Mouse (Mus musculus) intestine, postnatal 0 days (tissue): Measurements from ENCODE around the gene Hist2h2ab. TPM values are rescaled to one million over a fixed set of nuclear protein-coding genes. Genes with fewer than 3 reads are reported as not detected.
A peak's percentile ranks its signal among the peaks of the same experiment; 100 is the strongest.

Experiments used
- ATAC-seq: fragments of 200-750 bp; cut with Nextera tagmentation; 2 replicates; pipeline ENCODE4 v1.8.0; 2017; ENCODE audit warnings: mild to moderate bottlenecking, moderate TSS enrichment, moderate library complexity
- H3K27ac ChIP-seq: fragments of 300-500 bp; sonication (generic); 2 replicates; pipeline ENCODE4 v1.5.1; 2014; ENCODE audit warnings: mild to moderate bottlenecking, low read depth, low read length, moderate library complexity
- H3K27me3 ChIP-seq: fragments of 300-500 bp; sonication (generic); replicated peaks from 2 replicates; pipeline ENCODE4 v1.6.1; 2014; ENCODE audit warnings: low read length, mixed read lengths; ENCODE audit not compliant: control insufficient read depth, insufficient read depth
- H3K36me3 ChIP-seq: fragments of 300-500 bp; sonication (generic); 2 replicates; pipeline ENCODE4 v1.6.1; 2014; ENCODE audit warnings: mild to moderate bottlenecking, moderate library complexity; ENCODE audit not compliant: control insufficient read depth, insufficient read depth
- H3K4me1 ChIP-seq: fragments of 300-500 bp; sonication (generic); replicated peaks from 2 replicates; pipeline ENCODE4 v1.6.1; 2014; ENCODE audit warnings: antibody characterized with exemption, low read length, mixed read lengths; ENCODE audit not compliant: control insufficient read depth, insufficient read depth
- H3K4me2 ChIP-seq: fragments of 300-500 bp; sonication (generic); replicated peaks from 2 replicates; pipeline ENCODE4 v1.6.1; 2014; ENCODE audit warnings: low read depth, mild to moderate bottlenecking, moderate library complexity
- H3K4me3 ChIP-seq: fragments of 300-500 bp; sonication (generic); 2 replicates; pipeline ENCODE4 v1.5.1; 2014; ENCODE audit warnings: low read depth, low read length
- H3K9ac ChIP-seq: fragments of 300-500 bp; sonication (generic); 2 replicates; pipeline ENCODE4 v1.6.1; 2014; ENCODE audit warnings: mild to moderate bottlenecking, low read depth, low read length
- H3K9me3 ChIP-seq: fragments of 300-500 bp; sonication (generic); 2 replicates; pipeline ENCODE4 v1.6.1; 2016; ENCODE audit warnings: mixed run types; ENCODE audit not compliant: control insufficient read depth
- CTCF ChIP-seq: sonication (generic); IDR thresholded peaks from 2 replicates; pipeline ENCODE4 v1.5.1; 2016; ENCODE audit warnings: low read depth, mild to moderate bottlenecking, control low read depth, antibody characterized with exemption, moderate library complexity
- WGBS: fragments of 180-500 bp; shearing (Covaris S2); extraction: QIAGEN DNeasy Blood & Tissue Kit; methylation state at CpG from one replicate; pipeline ENCODE4 v1.1.7; 2014; 5-methylcytosine and 5-hydroxymethylcytosine counted together
- polyA plus RNA-seq: library from polyadenylated mRNA; unstranded; fragments of >200 nt; fragmentation: Nextera tagmentation; extraction: Ambion mirVana; gene quantifications from 2 replicates; pipeline ENCODE4 v1.2.1, GENCODE M21; 2015

The Hist2h2ab gene
- polyA plus RNA-seq, 1 experiment from 2014 or later = not detected

GRCm38 (mm10) chr3:96225421-96225820, 5.8 kb downstream of the Hist2h2ab start:
- no peak for TF ChIP-seq CTCF
- Histone ChIP-seq H3K27me3 (no peaks in the 10 kb centered on the region), H3K4me2 (no peak overlapping the region), H3K4me3 (no peak overlapping the region), H3K9ac (no peak overlapping the region), H3K9me3 (no peaks in the 10 kb centered on the region), H3K4me1 (peaks cover 3% of the 10 kb centered on the region; the same call in 1 of the 2 replicates), H3K27ac (no peak overlapping the region), H3K36me3 (no peaks in the 10 kb centered on the region)
- ATAC-seq = no peak
- 37% methylated on average over 2 of the region's 2 CpGs for WGBS

GRCm38 (mm10) chr3:96226695-96227648, 7.3 kb downstream of the Hist2h2ab start:
- no peak overlapping the region for H3K4me2 ChIP-seq
- 53% methylated on average over 8 of the region's 8 CpGs for WGBS
- no peaks in the 10 kb centered on the region for H3K36me3 ChIP-seq
- H3K27me3 ChIP-seq = no peaks in the 10 kb centered on the region
- peaks cover 3% of the 10 kb centered on the region; the same call in 1 of the 2 replicates for H3K4me1 ChIP-seq
- no peak overlapping the region for H3K27ac ChIP-seq
- TF ChIP-seq CTCF = no peak
- H3K9me3 ChIP-seq = no peaks in the 10 kb centered on the region
- H3K4me3 ChIP-seq = no peak overlapping the region
- no peak overlapping the region for H3K9ac ChIP-seq
- 0 out of 2 replicates have a peak, but pooled peaks have one; percentile 9 for ATAC-seq

GRCm38 (mm10) chr3:96228828-96229227, 9.2 kb downstream of the Hist2h2ab start:
- no peak overlapping the region for H3K9ac ChIP-seq
- no peak overlapping the region for H3K27ac ChIP-seq
- ATAC-seq = no peak
- no peak for TF ChIP-seq CTCF
- no peaks in the 10 kb centered on the region for H3K36me3 ChIP-seq
- H3K4me1 ChIP-seq = peaks cover 3% of the 10 kb centered on the region; the same call in 1 of the 2 replicates
- H3K4me3 ChIP-seq = no peak overlapping the region
- WGBS = 47% methylated on average over 2 of the region's 2 CpGs
- no peaks in the 10 kb centered on the region for H3K9me3 ChIP-seq
- H3K4me2 ChIP-seq = no peak overlapping the region
- H3K27me3 ChIP-seq = no peaks in the 10 kb centered on the region

GRCm38 (mm10) chr3:96230404-96230803, 10.7 kb downstream of the Hist2h2ab start:
- H3K27me3 ChIP-seq = no peaks in the 10 kb centered on the region
- no peaks in the 10 kb centered on the region for H3K4me1 ChIP-seq
- no peak overlapping the region for H3K4me2 ChIP-seq
- no peak for ATAC-seq
- no peaks in the 10 kb centered on the region for H3K36me3 ChIP-seq
- no peak for TF ChIP-seq CTCF
- H3K9me3 ChIP-seq = no peaks in the 10 kb centered on the region
- 55% methylated on average over 2 of the region's 2 CpGs for WGBS
- H3K4me3 ChIP-seq = no peak overlapping the region
- H3K27ac ChIP-seq = no peak overlapping the region
- no peak overlapping the region for H3K9ac ChIP-seq

- no peak for TF ChIP-seq CTCF
- H3K4me3 ChIP-seq = no peak overlapping the region
- H3K36me3 ChIP-seq = no peaks in the 10 kb centered on the region
- no peaks in the 10 kb centered on the region for H3K4me1 ChIP-seq
- H3K4me2 ChIP-seq = no peak overlapping the region
- no peak overlapping the region for H3K9ac ChIP-seq
- no peak overlapping the region for H3K27ac ChIP-seq
- no peaks in the 10 kb centered on the region for H3K27me3 ChIP-seq
- no peak for ATAC-seq
- 80% methylated on average over 4 of the region's 4 CpGs for WGBS
- H3K9me3 ChIP-seq = no peaks in the 10 kb centered on the region
These were observed 11.5 kb downstream of the Hist2h2ab start for GRCm38 (mm10) chr3:96230910-96231757.

- no peak overlapping the region for H3K4me2 ChIP-seq
- no peaks in the 10 kb centered on the region for H3K27me3 ChIP-seq
- no peak for TF ChIP-seq CTCF
- no peak overlapping the region for H3K27ac ChIP-seq
- WGBS = 37% methylated on average over 2 of the region's 2 CpGs
- no peak for ATAC-seq
- no peak overlapping the region for H3K4me3 ChIP-seq
- H3K36me3 ChIP-seq = no peaks in the 10 kb centered on the region
- H3K9me3 ChIP-seq = no peaks in the 10 kb centered on the region
- 0 out of 2 replicates have a peak, but pooled peaks cover under 1% of the 10 kb centered on the region for H3K4me1 ChIP-seq
- no peak overlapping the region for H3K9ac ChIP-seq
These were observed 12.1 kb downstream of the Hist2h2ab start for GRCm38 (mm10) chr3:96231758-96232120.
